ENCODE assay signal across 20 mouse cellular contexts in the genomic region with DNA sequence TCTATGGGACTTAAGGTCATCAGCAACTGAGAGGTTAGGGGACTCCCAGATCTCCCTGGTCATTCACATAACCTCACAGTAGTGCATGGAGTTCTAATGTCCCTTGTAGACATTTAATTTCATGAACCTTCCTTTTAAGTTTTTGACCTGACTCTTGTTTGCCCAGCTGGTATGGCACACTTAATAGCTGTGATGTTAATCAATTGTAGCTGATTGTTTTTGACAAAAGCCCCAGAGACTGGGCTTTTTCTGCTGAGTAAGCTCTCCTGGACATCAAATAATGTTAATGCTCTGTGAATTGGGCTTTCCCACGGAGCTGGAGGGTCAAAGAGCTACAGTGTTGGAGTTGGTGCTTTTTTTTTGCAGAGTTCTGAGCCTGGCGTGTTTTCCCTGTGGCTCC.
"Had no signal": no experiment of that assay in that cellular context is flagged by ENCODE, and none has a peak within 500 bp of the region (broad histone marks: within the 10 kb centered on the region; RNA-seq: fewer than 3 reads in every experiment).

No protein-coding gene starts in this region.

- H3K36me3 ChIP-seq: kidney, embryonic 15.5 days; liver, embryonic 13.5 days; midbrain, embryonic 10.5 days; midbrain, embryonic 13.5 days; neural tube, embryonic 13.5 days had no signal

- H3K27ac ChIP-seq: kidney, embryonic 15.5 days; left cerebral cortex, adult 2 months; liver, embryonic 13.5 days; macrophage; midbrain, embryonic 10.5 days; midbrain, embryonic 13.5 days; neural tube, embryonic 13.5 days; stomach, postnatal 0 days had no signal

- H3K4me1 ChIP-seq: liver, embryonic 13.5 days; neural tube, embryonic 13.5 days had no signal

- H3K4me2 ChIP-seq: kidney, embryonic 15.5 days; liver, embryonic 13.5 days; midbrain, embryonic 13.5 days; neural tube, embryonic 13.5 days had no signal

- H3K4me3 ChIP-seq: kidney, embryonic 15.5 days; left cerebral cortex, adult 2 months; liver, embryonic 13.5 days; midbrain, embryonic 10.5 days; midbrain, embryonic 13.5 days; myocyte; neural tube, embryonic 13.5 days had no signal

- ATAC-seq: midbrain, embryonic 13.5 days; midbrain, embryonic 16.5 days had no signal

- H3K27me3 ChIP-seq: kidney, embryonic 15.5 days; liver, embryonic 13.5 days; neural tube, embryonic 13.5 days had no signal

- DNase-seq: kidney, postnatal 10 days; kidney, postnatal 36 days; layer of hippocampus, postnatal 36 days; liver, embryonic 13.5 days; lung, adult 2 months; right cerebral cortex, adult 18-20 months; right cerebral cortex, postnatal 14 days; right cerebral cortex, postnatal 4 days; thymus, adult 2 months; thymus, postnatal 14 days; thymus, postnatal 4 days had no signal

- H3K9ac ChIP-seq: kidney, embryonic 15.5 days; liver, embryonic 13.5 days; midbrain, embryonic 13.5 days; neural tube, embryonic 13.5 days had no signal

- H3K9me3 ChIP-seq: kidney, embryonic 15.5 days; liver, embryonic 13.5 days; midbrain, embryonic 10.5 days; midbrain, embryonic 13.5 days; neural tube, embryonic 13.5 days had no signal
